Mouse (Mus musculus): ENCODE results near the gene Slc34a1. TPM values are rescaled to one million over a fixed set of nuclear protein-coding genes. Genes with fewer than 3 reads are reported as not detected.

Slc34a1 gene
- polyA plus RNA-seq, 1 experiment from 2014 or later, result not detected

Small RNA genes within 50 kb of the gene (microRNA-seq; reads per million reads assigned to microRNA genes)
- not detected for gene Mir6943

Other genes with a start within 250 kb of the Slc34a1 start
- gene Fgfr4, start 245.5 kb upstream of the Slc34a1 start, polyA plus RNA-seq (2015; fragmentation: Nextera tagmentation; extraction: Ambion mirVana), result 1.1 and 2.0 TPM in 2 replicates
- gene Nsd1, start 188.4 kb upstream of the Slc34a1 start, polyA plus RNA-seq (2015; fragmentation: Nextera tagmentation; extraction: Ambion mirVana), result 70.7 and 73.5 TPM in 2 replicates
- 300 and 307 TPM in 2 replicates for gene Prelid1, start 77.7 kb upstream of the Slc34a1 start, polyA plus RNA-seq (2015; fragmentation: Nextera tagmentation; extraction: Ambion mirVana)
- 95.9 and 102 TPM in 2 replicates for gene Rab24, start 76.2 kb upstream of the Slc34a1 start, polyA plus RNA-seq (2015; fragmentation: Nextera tagmentation; extraction: Ambion mirVana)
- gene Mxd3, start 68.4 kb upstream of the Slc34a1 start, polyA plus RNA-seq (2015; fragmentation: Nextera tagmentation; extraction: Ambion mirVana), result 12.1 and 12.4 TPM in 2 replicates
- gene Lman2, start 35.4 kb upstream of the Slc34a1 start, polyA plus RNA-seq (2015; fragmentation: Nextera tagmentation; extraction: Ambion mirVana), result 55.2 and 57.1 TPM in 2 replicates
- 0.21 and 0.29 TPM in 2 replicates for gene Rgs14, start 28.5 kb upstream of the Slc34a1 start, polyA plus RNA-seq (2015; fragmentation: Nextera tagmentation; extraction: Ambion mirVana)
- 0.80 TPM in 1 of 2 replicates, not detected in the other for gene Pfn3, start 17.0 kb downstream of the Slc34a1 start, polyA plus RNA-seq (2015; fragmentation: Nextera tagmentation; extraction: Ambion mirVana)
- gene F12, start 28.6 kb downstream of the Slc34a1 start, polyA plus RNA-seq (2015; fragmentation: Nextera tagmentation; extraction: Ambion mirVana), result not detected in 2 replicates
- gene Grk6, start 46.9 kb downstream of the Slc34a1 start, polyA plus RNA-seq (2015; fragmentation: Nextera tagmentation; extraction: Ambion mirVana), result 27.7 and 31.3 TPM in 2 replicates
- gene Prr7, start 66.1 kb downstream of the Slc34a1 start, polyA plus RNA-seq (2015; fragmentation: Nextera tagmentation; extraction: Ambion mirVana), result 2.6 and 3.2 TPM in 2 replicates
- 615 and 625 TPM in 2 replicates for gene Dbn1, start 89.9 kb downstream of the Slc34a1 start, polyA plus RNA-seq (2015; fragmentation: Nextera tagmentation; extraction: Ambion mirVana)
- gene Pdlim7, start 115.5 kb downstream of the Slc34a1 start, polyA plus RNA-seq (2015; fragmentation: Nextera tagmentation; extraction: Ambion mirVana), result 141 and 146 TPM in 2 replicates
- gene Dok3, start 131.1 kb downstream of the Slc34a1 start, polyA plus RNA-seq (2015; fragmentation: Nextera tagmentation; extraction: Ambion mirVana), result 4.1 and 5.7 TPM in 2 replicates
- gene Ddx41, start 138.5 kb downstream of the Slc34a1 start, polyA plus RNA-seq (2015; fragmentation: Nextera tagmentation; extraction: Ambion mirVana), result 55.6 and 55.9 TPM in 2 replicates
- 57.0 and 57.1 TPM in 2 replicates for gene Fam193b, start 172.9 kb downstream of the Slc34a1 start, polyA plus RNA-seq (2015; fragmentation: Nextera tagmentation; extraction: Ambion mirVana)
- 112 and 114 TPM in 2 replicates for gene Tmed9, start 175.5 kb downstream of the Slc34a1 start, polyA plus RNA-seq (2015; fragmentation: Nextera tagmentation; extraction: Ambion mirVana)
- 44.8 and 49.8 TPM in 2 replicates for gene B4galt7, start 201.7 kb downstream of the Slc34a1 start, polyA plus RNA-seq (2015; fragmentation: Nextera tagmentation; extraction: Ambion mirVana)
- gene Caml, start 224.8 kb downstream of the Slc34a1 start, polyA plus RNA-seq (2015; fragmentation: Nextera tagmentation; extraction: Ambion mirVana), result 101 and 105 TPM in 2 replicates
- gene Ddx46, start 236.8 kb downstream of the Slc34a1 start, polyA plus RNA-seq (2015; fragmentation: Nextera tagmentation; extraction: Ambion mirVana), result 29.6 and 30.6 TPM in 2 replicates